Mouse (Mus musculus): ENCODE measurements around the gene 5031439G07Rik. TPM values are rescaled to one million over a fixed set of nuclear protein-coding genes. Genes with fewer than 3 reads are reported as not detected.

5031439G07Rik gene
- 8.8 TPM for polyA plus RNA-seq (2014; fragmentation: Illumina TruSeq; extraction: RNeasy Lipid Tissue Mini Kit (QIAGEN cat#74804); ENCODE audit: low replicate concordance)

GRCm38 (mm10) chr15:84987874-84988825, at the start of gene 5031439G07Rik:
Gene 5031439G07Rik (minus strand): TSS chr15:84988551.

GRCm38 (mm10) chr15:85028648-85029047, 40.3 kb upstream of the 5031439G07Rik start, which contains the start of gene Fam118a:
Gene Fam118a (plus strand): TSS chr15:85028948.

GRCm38 (mm10) chr15:85016951-85017664, 28.8 kb upstream of the 5031439G07Rik start, which contains the start of gene Upk3a:
Gene Upk3a (plus strand): TSS chr15:85017141.

GRCm38 (mm10) chr15:84922884-84923507, 65.4 kb downstream of the 5031439G07Rik start, which contains the start of gene Nup50:
Gene Nup50 (plus strand): TSS chr15:84923411.

GRCm38 (mm10) chr15:84919938-84920337, 68.4 kb downstream of the 5031439G07Rik start, which contains the start of gene Gm29666:
Gene Gm29666 (minus strand): TSS chr15:84920038.

Other genes starting within 250 kb of the 5031439G07Rik start
- gene Phf21b, start 132.5 kb downstream of the 5031439G07Rik start, polyA plus RNA-seq (2014; fragmentation: Illumina TruSeq; extraction: RNeasy Lipid Tissue Mini Kit (QIAGEN cat#74804); ENCODE audit: low replicate concordance): 0.15 TPM
- gene Gm29666, start 68.5 kb downstream of the 5031439G07Rik start, polyA plus RNA-seq (2014; fragmentation: Illumina TruSeq; extraction: RNeasy Lipid Tissue Mini Kit (QIAGEN cat#74804); ENCODE audit: low replicate concordance): 0.45 TPM
- gene Nup50, start 65.1 kb downstream of the 5031439G07Rik start, polyA plus RNA-seq (2014; fragmentation: Illumina TruSeq; extraction: RNeasy Lipid Tissue Mini Kit (QIAGEN cat#74804); ENCODE audit: low replicate concordance): 16.5 TPM
- not detected for gene Upk3a, start 28.6 kb upstream of the 5031439G07Rik start, polyA plus RNA-seq (2014; fragmentation: Illumina TruSeq; extraction: RNeasy Lipid Tissue Mini Kit (QIAGEN cat#74804); ENCODE audit: low replicate concordance)
- gene Fam118a, start 40.4 kb upstream of the 5031439G07Rik start, polyA plus RNA-seq (2014; fragmentation: Illumina TruSeq; extraction: RNeasy Lipid Tissue Mini Kit (QIAGEN cat#74804); ENCODE audit: low replicate concordance): 36.3 TPM
- gene Smc1b, start 143.4 kb upstream of the 5031439G07Rik start, polyA plus RNA-seq (2014; fragmentation: Illumina TruSeq; extraction: RNeasy Lipid Tissue Mini Kit (QIAGEN cat#74804); ENCODE audit: low replicate concordance): not detected
- gene Ribc2, start 143.5 kb upstream of the 5031439G07Rik start, polyA plus RNA-seq (2014; fragmentation: Illumina TruSeq; extraction: RNeasy Lipid Tissue Mini Kit (QIAGEN cat#74804); ENCODE audit: low replicate concordance): not detected
- 15.1 TPM for gene Fbln1, start 217.4 kb upstream of the 5031439G07Rik start, polyA plus RNA-seq (2014; fragmentation: Illumina TruSeq; extraction: RNeasy Lipid Tissue Mini Kit (QIAGEN cat#74804); ENCODE audit: low replicate concordance)